Mouse (Mus musculus) cerebellum, adult 18-20 months (tissue): Measurements from ENCODE around the gene Hs6st1.
"Not testable (repeated sequence)": the region's sequence is repeated elsewhere in the genome, so short reads cannot be mapped to it uniquely, and the experiment has no call there.

Experiments
- DNase-seq, 2 experiments: peaks; one replicate each; pipeline ENCODE4 v3.0.0; 2021

Gene Hs6st1

DNA sequence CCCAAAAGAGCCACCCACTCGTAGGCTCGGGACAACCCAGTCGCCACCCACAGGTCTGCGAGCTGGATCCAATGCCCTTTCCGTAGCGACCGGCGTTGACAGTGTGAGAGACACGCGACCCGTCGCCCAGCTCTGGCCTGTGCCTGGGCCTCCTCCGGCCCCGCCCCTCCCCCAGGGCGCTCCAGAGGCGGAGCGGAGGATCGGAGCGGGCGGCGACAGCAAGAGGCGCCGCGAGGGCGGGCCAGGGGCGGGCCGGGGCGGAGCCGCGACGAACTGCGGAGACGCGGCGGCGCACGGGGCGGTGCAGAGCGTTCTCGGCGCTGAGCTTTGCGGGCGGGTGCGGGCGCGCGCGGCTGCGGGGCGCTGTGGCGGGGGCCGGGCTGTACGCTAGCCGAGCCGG is at the start of gene Hs6st1:
TSS of gene Hs6st1 (plus strand) at position 325 of the 400 bp plus-strand sequence.
- DNase-seq: peak; percentile 93 to 98

DNA sequence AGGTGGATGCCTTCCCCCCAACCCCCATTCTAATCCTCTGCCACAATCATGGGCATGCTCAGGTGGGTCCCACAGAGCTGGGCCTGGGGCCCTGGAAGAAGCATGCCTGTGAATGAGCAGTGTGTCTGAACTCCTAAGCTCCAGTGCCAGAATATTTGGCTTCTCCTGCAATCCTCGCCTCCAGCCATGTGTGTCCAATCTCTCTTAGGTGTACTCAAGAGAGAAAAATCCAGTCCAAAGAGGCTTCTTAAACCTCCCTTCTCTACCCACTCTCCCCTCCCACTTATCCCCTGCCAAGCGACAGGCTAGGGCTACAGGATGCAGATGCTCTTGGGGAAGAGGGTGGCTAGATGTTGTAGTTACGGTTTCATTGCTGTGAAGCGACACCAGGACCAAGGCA is 49.6 kb upstream of the Hs6st1 start:
- no peak for DNase-seq

DNA sequence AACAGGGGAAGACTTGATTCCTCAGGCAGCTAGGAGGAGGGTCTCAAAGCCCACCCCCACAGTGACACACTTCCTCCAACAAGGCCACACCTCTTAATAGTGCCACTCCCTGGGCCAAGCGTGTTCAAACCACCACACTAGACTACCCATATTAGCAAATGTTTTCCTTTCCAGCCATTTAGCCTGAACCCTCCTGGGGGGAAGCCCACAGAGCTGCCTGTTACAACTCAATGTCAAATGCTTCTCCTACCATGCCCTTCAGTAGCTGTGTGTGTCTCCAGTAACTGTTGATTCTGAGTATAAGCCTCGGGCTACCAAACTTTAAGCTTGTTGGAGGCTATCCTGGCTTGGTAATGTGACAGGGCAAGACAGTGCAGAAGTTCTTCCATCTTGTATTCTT is 49.0 kb upstream of the Hs6st1 start:
- no peak for DNase-seq

DNA sequence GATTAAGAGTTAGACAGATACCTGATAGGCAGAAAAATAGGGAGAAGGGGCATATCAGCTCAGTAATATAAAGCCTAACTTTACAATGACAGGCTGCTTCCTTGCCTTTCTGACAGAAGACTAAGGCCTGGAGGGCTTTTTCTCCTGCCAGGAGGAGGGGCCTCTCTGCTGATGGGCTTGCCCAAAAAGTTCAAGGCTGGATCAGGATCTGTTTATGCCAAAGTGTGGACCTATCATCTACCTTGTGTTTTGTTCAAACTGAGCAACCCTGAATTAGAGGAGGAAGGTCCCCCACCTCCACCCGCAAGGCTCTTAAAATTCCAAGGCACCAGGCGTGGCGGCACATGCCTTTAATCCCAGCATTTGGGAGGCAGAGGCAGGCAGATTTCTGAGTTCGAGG is 47.9 kb upstream of the Hs6st1 start:
- no peak for DNase-seq

DNA sequence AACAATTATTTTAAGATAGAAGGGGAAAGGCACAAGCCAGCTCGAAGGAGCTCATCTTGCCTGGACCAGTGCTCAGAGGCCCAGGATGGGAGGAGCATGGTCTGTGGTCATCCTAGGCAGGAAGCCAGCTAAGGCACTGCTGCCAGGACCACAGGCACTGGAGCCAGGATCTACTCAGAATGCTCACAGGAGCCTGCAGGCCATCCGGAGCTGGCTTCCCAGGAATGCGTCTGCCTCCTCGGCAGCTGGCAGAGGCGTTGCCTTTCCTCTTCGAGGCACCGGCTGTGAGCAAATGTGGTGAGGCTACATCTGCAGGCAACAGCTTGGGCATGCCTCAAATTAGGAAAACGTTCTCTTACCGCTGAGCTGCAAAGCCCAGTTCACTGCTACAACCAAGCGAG is 37.8 kb upstream of the Hs6st1 start:
- peak; percentile 87 to 90 for DNase-seq

DNA sequence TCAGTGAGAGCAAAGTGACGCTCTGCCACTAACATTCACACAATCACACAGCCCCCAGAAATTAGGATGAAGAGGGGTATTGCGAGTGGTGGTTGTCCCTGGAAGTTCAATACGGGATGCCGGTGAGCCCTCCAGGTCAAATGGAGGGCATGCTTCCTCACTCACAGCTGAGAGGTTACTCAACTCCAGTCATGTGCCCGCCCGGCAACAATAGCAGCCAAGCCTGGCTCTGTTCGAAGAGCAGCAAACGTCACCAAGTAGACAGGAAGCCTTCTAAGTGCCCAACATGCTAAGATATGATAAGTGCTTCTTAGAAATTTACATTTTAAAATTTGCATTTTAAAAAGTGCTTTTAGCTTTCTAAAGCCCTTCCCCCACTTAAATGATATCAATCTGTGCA is 29.4 kb upstream of the Hs6st1 start:
- DNase-seq: no peak

DNA sequence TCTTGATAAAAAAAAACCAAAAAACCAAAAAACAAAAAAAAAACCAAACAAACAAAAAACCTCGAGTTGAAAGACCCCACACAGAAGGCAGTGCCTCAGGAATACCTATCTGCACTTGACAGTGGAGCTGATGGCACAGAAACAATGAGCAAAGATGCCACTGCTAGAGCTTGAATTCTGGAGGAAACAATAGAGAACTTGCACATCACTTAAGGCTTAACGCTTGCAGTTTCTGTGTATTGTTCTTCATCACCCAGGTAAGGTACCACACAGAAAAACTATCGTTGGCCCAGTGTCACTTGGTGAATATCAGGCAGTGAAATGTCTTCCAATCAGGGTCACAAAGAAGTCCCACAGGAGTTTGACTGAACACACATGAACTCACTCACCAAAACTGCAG is 26.1 kb upstream of the Hs6st1 start:
- no peak for DNase-seq

DNA sequence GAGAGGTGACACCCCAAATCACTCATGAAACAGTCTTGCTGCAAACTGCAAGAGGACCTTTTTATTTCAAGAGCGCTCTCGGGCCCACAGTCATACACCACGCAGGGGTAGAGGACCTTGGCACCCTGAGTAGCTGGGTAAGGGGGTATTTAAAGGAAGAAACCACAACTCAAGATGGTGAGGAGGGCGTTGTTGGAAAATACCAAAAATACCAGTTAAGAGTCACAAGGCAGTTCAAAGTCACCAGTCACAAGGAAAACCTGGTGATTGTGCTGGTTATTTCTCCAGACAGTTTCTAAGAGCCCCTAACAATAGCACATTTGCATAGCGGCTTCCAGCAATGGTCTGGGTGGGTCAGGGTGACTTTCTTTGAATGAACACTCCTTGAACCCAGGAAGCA is 24.4 kb upstream of the Hs6st1 start:
- not testable (repeated sequence) for DNase-seq

DNA sequence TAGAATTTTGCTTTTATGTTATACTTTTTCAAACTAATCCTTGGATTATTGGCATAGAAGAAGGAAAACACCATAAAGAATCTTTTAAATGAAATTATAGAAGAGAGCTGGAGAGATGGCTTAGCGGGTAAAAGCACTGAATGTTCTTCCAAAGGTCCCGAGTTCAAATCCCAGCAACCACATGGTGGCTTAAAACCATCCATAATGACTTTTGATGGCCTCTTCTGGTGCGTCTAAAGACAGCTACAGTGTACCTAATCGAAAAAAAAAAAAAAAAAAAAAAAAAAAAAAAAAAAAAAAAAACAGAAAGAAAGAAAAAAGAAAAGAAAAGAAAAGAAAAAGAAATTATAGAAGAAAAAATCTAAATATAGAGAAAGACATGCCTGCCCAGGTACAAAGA is 23.9 kb upstream of the Hs6st1 start:
- DNase-seq: no peak

DNA sequence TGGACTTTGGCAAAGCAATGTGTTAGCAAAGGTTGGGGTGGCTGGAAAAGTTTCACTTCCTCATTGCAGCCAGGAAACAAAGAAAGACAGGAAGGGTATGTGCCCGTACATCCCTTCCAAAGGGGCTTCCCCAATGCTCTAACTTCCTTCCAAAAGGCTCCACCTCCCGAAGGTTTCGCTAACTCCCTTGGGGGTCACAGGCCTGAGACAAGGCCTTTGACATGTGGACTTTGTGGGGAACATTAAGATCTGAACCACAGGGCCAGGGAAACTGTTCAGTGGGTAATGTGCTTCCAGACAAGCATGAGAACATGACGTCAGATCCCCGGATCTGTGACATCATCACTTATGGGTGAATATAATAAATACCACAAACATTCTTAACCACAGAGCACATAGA is 15.5 kb upstream of the Hs6st1 start:
- DNase-seq: no peak

DNA sequence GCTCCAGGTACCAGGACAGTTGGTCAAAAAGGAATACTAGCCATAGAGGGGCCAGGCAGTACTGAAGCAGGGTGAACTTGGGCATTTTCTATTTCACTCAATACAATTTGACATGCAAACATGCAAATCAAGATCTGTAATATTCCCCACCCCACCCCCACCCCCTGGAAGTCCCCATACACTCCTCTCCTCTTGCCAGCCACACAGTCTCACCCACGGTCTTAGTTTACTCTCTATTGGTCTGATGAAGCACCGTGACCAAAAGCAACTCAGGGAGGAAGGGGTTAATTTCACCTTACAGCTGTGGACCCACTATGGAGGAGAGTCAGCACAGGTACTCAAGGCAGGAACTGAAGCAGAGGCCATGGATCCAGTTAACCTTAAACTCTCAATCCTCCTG is 14.6 kb upstream of the Hs6st1 start:
- no peak for DNase-seq

DNA sequence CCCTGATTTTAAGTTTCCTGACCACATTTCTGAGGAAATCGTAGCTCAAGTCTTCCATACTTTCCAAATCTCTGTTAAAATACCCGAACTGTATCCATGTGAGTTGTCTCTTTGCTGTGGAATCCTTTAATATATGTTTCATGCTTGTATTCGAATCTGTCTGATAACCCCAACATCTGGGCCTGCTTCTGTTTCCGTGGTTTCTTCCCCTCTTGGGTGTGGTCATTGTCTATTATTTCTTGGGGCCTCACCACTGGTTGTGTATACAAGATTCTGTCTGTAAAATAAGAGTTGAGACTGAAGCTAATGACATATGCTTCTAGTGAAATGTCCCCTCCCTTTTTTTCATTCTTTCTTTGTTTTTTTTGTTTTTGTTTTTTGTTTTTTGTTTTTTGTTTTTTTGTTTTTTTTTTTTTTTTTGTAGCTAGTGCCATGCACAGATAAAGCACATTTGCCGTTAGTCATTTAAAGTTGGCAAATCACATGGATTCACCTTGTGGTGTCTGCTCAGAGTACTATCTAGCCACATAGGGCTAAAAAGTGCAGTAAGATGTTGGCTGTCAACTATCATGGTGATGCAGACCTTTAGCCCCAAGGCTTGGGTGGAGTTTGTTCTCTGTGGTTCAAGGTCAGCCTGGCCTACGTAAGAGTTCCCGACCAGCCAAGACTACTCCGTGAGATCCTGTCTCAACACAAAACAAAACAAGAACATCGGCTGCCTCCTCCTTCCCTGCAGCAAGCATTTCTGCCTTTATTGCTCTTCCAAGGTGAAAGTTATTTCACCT is 13.8 kb upstream of the Hs6st1 start:
- DNase-seq: no peak

DNA sequence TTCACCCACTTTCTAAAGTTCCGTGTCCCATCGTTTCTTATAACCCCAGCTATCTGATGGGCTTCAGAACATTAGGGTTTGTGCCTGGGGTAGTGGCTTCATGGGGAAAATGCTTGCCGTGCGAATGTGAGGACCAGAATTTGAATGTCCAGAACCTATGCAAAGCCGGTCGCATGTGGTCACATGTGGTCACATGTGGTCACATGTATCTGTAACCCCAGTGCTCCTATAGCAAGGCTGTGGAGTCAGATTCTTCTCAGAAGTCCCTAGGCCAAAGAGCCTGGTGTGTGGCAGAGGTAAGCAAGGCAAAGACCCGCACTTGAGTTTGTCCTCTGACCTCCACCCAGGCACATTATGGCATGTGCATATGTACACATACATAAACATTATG is 13.2 kb upstream of the Hs6st1 start:
- no peak for DNase-seq

DNA sequence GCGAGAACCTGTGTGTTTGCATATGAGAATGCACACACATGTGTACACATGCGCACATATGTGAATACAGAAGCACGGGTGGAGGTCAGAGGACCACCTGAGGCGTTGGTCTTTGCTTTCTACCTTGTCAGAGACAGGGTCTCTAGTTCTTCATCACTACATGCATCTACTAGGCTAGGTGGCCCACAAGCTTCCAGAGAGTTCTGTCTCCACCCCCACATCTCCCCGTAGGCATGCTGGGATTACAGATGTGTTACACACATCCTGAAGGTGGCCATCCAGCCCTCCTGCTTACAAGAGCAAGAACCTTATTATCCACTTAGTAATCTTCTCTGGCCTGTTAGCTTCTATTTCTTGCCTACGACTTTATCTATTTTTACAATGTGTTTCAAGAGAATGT is 8.8 kb upstream of the Hs6st1 start:
- DNase-seq: no peak

DNA sequence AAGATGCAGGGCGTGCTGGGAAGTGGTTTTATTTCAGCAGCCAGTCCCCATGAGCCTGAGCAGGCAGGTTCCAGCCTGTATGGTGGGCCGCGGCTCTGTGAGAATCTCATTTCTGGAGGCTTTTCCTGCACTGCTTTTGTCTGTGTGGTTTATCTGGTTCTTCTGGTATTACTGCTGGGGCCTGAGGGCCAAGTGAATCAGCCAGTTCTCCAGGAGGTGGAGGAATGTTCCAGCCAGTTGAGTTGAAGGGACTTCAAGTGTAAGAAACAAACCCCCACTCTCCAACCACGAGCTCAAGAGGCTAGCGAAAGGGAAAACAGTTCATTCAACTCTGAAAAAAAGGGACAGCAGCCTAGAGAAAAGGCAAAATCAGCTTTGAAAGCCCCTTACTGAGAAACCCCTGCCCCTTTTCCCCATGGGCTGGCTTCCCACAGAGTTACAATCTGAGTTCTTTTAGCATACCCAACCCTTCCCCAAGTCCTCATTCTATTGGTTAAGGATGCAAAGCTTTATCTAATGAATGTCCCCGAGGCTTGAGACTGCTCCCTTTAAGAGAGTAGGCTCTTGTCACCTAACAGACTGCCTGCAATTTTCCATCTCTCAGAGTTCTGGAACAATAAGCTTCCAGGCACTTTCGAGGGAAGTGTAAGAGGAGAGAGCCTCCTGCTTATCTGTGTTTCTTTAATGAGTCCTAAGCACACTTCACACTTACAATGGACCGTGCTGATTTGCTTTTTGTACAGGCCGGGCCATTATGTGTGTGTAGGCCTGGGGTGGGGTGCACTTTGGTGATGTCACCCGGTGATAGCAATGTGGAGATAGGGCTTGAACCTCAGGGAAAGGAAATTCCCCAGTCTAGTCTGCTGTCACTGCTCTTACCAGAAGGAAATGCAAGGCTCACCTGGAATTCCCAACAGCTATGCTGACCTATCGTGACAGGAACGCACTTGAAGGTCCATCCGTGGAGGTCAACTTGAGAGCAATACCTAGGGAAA is 7.9 kb upstream of the Hs6st1 start:
- DNase-seq: no peak

DNA sequence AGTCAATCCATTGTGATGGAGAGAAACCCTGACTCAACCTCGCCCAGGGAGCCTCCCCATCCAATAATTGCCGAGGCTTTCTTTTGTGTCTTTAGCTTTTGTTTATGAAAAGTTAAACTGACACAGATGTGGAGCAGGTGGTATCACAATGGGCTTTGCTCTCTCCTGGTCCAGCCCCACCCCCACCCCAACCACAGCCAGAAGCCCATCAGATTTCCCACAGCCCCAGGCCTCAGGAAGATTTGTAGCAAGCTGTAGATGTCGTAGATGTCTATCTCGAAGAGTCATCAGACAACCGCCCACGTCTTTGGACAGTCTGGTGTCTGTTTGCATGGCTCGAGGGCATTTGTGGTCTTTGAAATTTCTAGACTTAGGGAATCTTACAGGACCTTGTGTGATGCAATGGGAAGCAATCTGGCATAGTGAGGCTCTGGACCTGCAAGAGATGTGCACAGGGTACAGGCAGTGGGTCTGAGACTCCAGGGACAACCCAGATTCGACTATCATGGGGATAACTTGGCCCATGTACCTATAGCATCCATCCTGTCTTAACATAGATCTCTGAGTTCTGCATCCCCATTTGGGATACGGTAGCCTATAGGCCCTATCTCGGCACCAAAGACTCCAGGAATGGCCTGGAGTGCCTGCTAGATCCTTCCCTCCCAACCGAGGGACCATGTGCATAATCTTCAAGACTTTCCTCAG is 6.8 kb upstream of the Hs6st1 start:
- DNase-seq: no peak

DNA sequence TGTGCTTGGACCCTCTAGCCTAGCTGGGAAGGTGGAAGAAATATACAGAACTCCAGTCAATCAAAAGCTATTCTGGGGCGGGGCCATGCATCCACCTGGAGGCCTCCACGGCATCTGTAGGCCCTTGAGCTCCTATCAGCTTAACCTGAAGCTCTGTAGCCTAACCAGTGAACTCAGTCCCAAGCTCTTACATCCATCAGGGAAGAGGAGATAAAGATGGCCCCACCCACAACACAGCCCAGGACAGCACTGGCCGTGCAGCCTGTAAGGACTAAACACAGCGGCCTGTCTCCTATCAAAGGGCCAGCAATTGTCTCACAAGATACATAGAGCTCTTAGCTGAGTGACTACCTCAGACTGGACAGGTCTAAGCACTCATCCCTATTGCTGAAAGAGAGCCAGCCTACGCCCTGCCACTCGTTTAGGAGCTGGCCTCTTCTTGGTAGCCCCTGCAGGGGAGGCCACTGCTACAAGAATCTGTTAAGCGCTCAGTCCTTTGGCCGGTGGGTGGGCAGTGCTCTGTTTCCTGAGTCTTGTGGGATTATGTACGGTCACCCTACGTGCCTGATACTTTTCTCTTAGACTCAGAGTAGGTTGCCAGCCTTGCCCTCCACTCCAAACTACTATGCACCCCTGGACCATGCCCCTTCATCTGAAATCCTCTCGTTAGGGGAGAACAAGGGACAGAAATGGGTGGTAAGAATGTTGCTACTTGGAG is 6.0 kb upstream of the Hs6st1 start:
- DNase-seq: no peak

DNA sequence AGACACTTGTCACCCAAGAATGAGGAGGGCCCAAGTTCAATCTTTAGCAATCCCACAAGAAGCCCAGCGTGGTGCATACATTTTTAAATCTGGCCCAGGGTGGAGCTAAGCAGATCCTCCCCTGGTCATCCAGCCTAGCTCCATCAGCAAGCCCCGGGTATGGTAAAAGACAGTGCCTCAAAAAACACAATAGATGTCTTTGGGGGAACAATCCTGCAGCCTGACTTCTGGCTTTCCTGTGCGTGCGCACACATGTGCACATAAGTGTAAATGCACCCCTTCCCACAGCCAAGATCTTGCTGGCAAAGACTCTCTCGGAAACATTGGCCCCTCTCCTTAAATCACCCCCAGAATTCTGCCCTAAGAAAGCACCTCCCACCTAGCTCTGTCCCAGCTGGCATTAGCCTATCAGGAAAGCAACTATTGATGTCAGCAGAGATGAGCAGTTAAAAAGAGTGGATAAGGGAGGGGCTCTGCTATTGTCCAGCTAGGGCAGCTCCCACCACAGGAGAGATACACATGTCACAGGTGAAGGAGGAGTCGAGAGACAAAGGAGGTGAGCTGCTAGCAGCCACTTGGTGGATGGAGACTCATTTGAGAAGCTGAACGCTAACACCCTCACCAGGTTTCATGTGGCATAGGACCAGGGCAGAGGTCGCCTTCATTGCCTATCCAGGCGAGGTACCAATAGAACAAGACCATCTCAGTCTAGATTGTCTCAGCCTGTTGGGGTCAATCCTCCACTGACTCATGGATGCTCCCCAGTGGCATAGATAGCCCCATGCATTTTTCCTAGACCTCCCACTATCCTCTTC is 5.2 kb upstream of the Hs6st1 start:
- no peak for DNase-seq

DNA sequence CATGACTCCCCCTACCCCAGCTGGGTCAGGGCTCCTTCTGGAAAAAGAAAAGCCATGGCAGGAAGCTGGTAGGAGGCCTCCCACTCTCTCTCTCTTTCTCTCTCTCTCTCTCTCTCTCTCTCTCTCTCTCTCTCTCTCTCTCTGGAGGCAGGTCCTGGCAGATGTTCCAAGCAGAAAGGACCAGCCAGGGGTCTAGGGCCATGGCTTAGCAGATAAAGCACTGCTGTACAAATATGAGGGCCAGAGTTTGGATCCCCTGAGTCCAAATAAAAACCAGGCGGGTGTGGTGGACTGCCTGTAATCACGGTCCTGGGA is 4.6 kb upstream of the Hs6st1 start:
- no peak for DNase-seq

DNA sequence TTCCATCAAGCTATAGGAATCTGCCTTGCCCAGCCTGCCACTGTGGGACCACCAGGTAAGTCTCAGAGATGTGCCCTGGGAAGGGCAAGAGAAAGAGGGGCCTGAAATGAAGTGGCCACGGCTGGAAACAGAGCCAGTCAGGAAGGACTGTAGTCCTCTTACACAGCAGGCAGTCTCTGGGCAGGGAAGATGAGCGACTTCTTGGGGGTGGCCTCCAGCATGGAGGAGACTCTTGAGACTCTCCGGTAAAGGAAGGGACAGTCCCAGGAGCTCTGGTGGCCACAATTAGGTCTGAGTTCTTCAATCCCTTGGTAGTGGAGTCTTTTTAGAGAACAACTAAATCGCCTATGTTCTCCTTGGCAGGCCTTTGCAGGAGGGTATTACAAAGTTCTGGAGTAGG is 4.0 kb upstream of the Hs6st1 start:
- no peak for DNase-seq

DNA sequence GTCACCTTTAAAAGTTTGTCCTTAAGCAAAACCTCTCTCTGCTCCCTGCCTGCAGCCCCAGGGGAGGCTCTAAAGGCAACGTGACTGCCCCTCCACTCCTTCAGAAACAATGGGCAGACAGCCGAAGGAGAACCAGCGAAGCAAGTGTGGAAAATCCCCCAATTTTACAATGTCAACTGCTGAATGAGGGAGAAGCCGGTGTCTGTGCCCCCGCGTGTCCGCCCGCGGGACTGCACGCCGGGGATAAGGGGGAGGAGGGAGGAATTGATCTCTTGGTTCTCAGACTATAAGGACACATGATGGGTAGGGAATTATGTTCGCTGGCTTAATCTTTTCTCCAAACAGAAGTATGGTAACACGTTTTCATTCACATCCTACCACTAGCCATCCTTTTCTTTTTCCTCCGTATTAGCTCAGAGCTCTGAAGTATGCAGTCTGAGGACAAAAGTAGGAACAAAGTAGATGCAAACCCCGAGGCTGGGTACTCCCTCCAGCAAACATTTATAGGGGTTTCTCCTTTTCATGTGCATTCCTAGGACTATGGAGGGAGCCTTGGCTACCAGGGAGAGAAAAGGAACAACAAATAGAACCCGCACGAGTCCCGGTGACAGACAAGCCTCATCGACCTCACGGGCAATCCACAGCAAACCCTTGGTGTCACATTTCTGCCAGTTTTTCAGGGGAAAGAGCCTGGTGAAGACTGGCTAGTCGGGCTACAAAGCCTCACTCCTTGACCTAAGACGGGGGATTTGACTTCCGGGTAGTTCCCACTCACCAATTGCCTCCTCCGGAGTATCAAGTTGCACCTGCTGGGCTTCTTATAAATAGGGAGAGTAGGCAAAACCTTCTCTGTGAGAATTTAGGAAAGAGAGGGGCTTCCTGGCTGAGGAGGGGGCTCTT is 3.1 kb upstream of the Hs6st1 start:
- peak; percentile 93 to 94 for DNase-seq
